Mouse (Mus musculus) thymus, postnatal 0 days (tissue): ENCODE results near the gene Pla2g2f. TPM values are rescaled to one million over a fixed set of nuclear protein-coding genes. Genes with fewer than 3 reads are reported as not detected.

Experiments used
- DNase-seq: peaks from one replicate; pipeline ENCODE4 v3.0.0-alpha.2; 2015; ENCODE audit warnings: low spot score
- polyA plus RNA-seq: library from polyadenylated mRNA; unstranded; fragments of >200 nt; fragmentation: Nextera tagmentation; extraction: Ambion mirVana; gene quantifications from 2 replicates; pipeline ENCODE4 v1.2.1, GENCODE M21; 2015

Pla2g2f gene
- polyA plus RNA-seq, 1 experiment from 2014 or later: 0.25 TPM

DNA sequence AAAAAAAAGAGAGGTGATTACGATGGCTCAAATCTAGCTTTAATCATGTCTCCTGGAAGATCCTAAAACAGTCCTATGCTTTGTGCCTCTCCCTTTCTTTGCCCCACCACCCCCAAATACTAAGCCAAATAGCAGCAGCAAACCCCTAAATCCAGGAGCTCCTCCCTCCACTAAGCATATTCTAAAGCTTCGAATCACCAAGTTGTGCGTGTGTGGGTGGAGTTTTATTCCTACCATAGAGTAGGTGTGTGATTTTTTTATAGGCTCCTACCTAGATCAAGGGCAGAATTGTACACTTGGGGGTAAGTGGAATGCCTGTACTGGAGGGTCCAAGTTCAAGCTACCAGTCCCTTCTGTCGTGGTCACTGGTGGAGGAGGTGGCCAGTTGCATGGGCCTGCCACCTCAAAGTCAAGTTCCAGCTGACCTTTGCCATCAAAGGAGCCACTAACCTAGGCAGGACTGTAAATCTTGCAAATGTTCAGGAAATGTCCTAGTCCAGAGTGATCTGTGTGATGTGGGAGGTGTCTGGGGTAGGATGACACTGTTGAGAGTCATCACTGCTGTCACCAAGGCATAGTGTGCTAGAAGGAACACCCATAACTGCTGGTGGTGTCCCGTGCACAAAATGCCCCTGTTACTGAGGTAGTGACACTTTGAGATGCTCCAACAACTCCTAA is 38.7 kb downstream of the Pla2g2f start:
- no peak for DNase-seq

DNA sequence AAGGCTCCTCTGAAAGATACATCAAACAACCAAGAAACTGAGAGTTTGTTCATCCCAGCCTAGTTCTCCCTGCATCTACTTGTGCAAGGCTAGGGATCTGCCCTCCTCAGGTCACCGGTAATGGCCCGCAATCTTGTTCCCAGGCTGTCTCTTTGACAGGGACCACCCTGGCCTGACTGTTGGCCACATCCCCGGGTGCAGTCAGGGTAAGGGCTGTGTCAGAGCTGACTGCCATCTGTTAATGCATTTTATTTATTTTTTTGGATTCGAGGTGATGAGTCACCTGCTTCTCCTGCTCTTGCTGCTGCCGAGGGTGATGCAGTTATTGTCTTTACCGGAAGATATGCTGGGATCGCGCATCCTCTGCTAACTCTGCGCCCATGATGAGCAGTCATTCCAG is 40.7 kb downstream of the Pla2g2f start:
- DNase-seq: no peak

DNA sequence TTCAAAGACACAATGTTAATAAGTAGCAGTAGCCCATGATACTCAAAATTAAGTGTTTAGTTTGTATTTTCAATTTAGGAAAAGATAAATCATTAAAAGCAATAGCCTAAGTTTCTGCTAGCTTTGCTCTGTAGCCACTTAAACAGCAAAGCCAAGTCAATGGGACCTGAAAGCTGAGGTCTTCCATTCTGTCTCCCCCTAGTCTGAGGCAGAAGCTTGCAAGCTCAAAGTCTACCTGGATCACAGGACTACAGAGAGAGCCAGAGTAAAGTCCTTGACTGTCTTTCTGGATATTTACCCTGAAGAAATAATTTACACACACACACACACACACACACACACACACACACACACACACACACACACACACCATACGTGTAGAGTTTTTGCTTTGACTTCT is 43.2 kb downstream of the Pla2g2f start:
- no peak for DNase-seq

DNA sequence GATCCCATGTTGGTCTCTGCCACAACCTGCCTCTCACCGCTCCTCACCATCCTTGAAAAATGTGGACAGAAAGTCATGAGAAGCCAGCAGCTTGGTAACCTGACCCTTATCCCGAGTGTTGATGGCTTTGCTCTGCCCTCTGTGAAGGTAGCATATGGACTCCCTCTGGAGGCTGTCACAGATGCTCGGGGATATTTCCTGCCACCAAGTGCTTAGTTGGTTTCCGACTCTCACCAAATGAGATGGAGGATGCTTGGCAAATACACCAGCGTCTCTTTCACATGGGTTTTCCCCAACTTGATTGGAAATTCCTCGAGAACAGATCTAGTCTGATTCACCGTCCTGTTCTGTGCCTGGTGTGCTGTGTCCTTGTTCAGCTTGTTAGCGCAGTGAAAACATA is 44.8 kb downstream of the Pla2g2f start:
- DNase-seq: no peak

DNA sequence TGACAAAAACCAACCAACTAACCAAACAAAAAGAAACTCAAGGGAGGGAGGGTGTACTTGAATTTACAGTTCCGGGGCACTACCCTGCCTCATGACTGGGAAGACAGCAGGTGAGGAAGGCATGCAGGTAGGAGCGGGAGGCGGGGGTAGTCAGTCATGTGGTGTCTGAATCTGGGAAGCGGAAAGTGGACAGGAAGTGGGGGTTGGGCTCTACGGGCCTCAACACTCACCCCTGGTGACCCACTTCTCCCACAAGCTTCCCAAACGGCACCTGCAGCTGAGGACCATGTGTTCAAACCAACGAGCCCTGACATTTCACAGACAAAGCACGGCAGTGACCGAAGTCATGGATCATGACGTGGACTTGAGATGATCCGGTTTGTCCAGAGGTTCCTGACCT is 45.3 kb downstream of the Pla2g2f start:
- no peak for DNase-seq

DNA sequence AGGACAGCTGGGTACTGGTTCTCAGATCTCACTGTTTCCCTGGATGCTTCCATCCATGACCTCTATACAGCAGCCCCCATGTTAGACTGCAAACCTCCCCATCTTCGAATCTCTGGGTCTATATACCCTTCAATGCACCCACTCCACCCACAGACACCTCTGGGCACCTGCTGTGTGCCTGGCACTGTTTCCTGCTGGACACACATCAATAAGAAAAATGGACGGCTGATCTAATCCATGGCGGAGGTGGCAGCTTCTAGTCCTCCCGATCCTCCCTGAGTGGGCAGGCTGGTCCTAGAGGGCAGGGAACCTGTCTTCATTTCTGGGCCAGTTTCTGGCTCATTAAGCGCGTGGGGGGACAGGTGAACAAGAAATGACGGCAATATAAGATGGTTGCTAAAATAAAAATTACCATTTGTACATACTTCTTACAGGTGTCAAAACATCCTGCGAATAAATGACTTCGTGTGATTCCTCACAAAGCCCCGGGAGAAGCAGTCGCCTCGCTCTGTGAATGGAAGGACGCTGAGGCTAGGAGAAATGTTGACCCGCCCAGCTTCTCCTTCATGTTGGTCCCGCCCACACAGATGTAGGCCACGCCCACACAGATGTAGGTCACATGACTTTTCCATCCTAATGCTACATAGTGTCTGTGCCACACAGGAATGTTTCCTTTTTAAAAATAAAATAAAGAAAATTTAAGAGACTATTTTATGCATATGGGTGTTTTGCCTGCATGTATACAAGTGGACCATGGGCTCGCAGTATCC is 46.2 kb downstream of the Pla2g2f start:
- no peak for DNase-seq

DNA sequence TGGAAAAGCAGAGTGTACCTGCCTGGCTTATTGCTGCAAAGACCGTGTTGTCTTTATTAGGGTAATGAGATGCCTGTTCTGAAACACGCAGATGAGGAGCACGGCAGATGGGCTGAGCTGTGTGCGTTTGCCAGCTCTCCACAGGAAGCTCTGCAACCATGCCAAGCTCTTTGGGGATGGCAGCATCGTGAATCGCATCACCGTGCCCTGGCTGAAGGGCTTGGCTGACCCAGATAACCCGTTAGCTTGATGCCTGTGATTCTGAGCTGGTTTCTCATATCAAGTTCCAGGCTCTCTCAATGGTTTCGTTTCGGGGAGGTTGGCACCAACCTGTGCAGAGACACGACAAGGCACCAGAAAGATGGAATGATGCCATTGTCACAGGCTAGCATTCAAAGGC is 46.8 kb downstream of the Pla2g2f start:
- no peak for DNase-seq

DNA sequence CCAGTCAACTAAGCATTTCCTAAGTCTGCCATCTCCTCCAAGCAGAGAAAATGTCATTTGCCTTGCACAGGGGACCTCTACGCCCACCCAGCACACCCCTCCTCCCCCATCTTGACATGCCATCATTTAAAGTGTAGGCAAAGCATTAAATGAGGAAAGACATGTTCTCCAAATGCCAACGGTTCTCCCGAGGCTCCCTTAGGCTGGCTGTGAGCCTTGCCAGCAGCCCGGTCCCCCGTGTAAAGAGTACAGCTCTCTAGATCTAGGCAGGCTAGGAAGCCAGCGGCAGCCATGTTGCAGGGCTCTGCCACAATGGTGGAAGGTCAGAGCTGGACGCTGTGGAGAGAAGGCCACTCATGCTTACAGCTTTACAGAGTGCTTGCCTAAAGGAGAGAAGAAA is 47.5 kb downstream of the Pla2g2f start:
- no peak for DNase-seq

DNA sequence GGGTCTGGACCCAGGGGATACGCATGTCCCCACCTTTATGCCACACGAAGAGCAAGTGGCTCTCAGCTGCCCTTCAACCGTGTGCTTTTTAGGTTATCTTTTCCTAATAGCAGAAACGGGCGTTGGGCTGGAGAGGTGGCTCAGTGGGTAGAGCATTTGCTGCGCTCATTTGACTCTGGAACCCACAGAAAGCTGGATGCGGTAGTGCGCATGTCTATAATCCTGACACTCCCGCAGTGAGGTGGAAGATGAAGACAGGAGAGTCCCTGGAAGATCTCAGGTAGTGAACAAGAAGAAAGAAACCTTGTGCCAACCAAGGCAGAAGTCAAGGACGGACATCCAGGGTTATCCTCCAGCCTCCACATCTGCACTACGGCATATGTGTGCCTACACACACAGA is 48.2 kb downstream of the Pla2g2f start:
- no peak for DNase-seq

DNA sequence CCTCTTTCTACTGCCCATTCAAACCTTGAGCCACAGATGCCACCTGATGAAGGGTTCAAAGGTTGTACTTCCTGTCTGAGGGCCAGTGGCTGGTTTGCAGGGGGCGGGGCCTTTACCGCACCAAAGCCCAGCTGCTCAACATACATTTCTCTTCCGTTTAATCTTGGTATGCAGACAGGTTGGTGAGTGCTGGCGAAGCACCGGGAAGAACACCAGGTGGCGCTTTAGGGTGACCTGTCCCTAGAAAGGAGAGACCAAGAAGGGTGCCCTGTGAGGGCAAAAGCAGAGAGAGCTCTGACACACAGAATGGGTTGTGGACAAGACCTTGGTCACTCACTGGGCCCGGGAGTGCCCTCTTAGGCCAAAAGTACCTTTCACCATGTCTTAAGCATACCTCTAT is 48.8 kb downstream of the Pla2g2f start:
- peak; percentile 10 for DNase-seq

DNA sequence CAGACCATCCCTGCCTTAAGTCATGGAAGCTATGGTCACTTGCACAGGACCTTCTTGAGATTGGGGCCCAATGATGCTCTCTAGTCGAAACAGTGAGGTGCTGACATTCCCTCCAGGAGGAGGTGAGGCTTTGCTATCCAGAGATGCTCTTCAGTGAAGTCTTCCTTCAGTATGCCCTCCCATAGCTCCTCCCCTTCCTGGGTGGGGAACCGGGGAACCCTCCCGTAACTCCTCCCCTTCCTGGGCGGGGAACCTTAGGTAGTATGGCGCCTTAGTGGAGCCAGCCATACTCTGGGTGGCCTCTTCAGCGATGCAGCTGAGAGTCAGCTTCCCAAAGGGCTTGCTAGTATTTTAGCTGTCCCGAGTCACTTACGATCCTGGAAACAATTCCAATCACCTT is 50.8 kb downstream of the Pla2g2f start:
- no peak for DNase-seq

DNA sequence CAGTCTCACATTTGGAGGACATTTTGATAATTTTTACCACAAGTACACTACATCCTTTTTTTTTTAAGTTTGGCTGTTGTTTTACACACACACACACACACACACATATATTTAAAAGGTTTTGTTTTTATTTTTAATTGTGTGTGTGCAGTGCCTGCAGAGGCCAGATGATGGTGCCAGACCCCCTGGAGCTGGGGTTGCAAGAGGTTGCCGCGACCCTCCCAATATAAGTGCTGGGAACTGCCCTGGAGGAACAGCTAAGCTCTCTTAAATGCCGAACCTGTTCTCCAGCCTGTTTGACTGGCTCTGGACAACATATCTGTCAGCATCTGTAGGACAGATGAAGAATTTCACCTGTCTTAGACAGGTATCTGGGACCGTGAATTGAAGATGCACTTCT is 53.3 kb downstream of the Pla2g2f start:
- DNase-seq: no peak

DNA sequence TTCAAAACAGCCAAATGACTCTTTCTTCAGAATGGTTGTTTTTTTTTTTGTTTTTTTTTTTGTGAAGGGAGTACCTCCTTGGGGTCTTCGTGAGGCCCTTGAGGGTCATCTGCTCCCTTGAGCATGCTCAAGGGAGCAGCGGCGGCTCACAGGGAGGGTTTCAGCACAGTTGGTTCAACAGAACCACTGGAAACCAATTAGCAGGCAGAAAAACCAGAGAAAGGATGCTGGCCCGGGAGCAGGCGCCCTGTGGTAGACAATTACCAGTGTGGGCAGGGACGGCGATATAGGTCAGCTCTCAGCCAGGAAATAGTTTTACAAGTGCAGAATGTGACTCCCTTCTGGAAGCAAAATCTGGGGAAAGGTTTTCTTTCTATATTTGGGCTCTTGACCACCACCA is 53.8 kb downstream of the Pla2g2f start:
- no peak for DNase-seq

DNA sequence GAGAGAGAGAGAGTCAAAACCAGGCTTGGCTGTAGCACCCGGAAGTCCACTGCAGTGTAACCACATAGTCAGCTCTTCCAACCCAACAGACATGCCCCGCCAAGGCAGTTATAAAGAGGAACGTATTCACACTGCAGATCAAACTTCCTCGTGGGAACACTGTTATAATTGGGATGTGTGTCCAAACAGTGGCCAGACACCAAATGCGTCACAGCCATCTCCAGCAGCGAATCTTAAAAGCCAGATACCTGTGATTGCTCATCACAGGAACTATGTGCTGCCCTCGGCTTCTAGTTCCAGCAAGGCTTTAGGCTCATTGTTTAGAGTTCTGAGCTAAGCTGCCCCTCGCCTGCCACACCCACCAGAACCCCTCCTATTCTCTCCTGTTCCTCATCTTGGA is 54.9 kb downstream of the Pla2g2f start:
- no peak for DNase-seq

DNA sequence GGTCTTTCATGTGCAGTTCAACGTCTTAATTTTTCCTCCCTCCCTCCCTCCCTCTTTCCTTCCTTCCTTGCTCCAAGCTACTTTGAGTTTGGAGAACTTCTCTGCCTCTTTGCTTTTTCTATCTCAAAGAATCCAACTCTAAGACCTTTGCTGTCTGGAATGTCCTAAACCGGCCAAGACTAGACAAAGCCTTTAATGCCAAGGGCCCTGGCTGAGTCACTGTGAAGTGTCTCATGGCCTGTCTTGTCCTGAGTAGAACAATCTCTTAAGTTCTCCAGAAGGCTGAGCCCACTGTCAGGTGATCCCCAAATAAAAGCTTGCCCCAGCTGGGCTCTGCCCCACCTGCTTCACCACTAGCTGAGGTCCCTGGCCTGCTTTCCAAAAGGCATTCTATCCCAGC is 55.4 kb downstream of the Pla2g2f start:
- DNase-seq: no peak

DNA sequence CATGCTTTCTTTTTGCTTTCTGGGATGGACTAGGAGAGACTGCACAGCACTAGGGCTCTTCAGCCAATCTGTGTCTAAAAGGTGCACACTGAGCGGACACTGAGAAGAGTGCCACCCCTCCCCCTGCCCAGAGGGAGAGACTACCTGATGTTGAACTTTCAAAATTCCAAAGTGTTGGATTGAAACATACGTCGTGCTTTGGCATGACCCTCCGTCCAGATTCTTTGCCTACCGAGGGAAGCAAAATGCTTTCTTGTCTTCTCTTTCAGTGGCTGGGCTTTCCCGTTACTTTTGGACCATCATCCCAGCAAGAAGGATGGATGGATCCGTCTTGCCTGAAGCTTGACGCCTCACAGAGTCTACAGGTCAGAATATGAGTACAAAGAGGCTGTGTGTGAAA is 56.3 kb downstream of the Pla2g2f start:
- DNase-seq: no peak

Other genes starting within 250 kb of the Pla2g2f start
- not detected in 2 replicates for gene Vwa5b1, start 121.7 kb downstream of the Pla2g2f start, polyA plus RNA-seq
- gene Pla2g2c, start 32.8 kb downstream of the Pla2g2f start, polyA plus RNA-seq: 0.15 and 0.25 TPM in 2 replicates
- 0.41 and 0.46 TPM in 2 replicates for gene Ubxn10, start 20.5 kb downstream of the Pla2g2f start, polyA plus RNA-seq
- gene Pla2g2d, start 18.1 kb upstream of the Pla2g2f start, polyA plus RNA-seq: 0.40 and 0.47 TPM in 2 replicates
- gene Pla2g5, start 105.9 kb upstream of the Pla2g2f start, polyA plus RNA-seq: 0.16 and 0.17 TPM in 2 replicates
- gene Gm13030, start 116.3 kb upstream of the Pla2g2f start, polyA plus RNA-seq: not detected in 2 replicates
- gene Pla2g2e, start 120.3 kb upstream of the Pla2g2f start, polyA plus RNA-seq: 1.1 and 1.2 TPM in 2 replicates
- 3.9 and 4.4 TPM in 2 replicates for gene Otud3, start 156.3 kb upstream of the Pla2g2f start, polyA plus RNA-seq
- gene Rnf186, start 209.5 kb upstream of the Pla2g2f start, polyA plus RNA-seq: 0.61 and 1.1 TPM in 2 replicates
- 10.7 and 11.4 TPM in 2 replicates for gene Tmco4, start 215.3 kb upstream of the Pla2g2f start, polyA plus RNA-seq